Mouse (Mus musculus): ENCODE measurements around the gene Rab6a. TPM values are rescaled to one million over a fixed set of nuclear protein-coding genes. Genes with fewer than 3 reads are reported as not detected.
"Not testable (repeated sequence)": the region's sequence is repeated elsewhere in the genome, so short reads cannot be mapped to it uniquely, and the experiment has no call there.

Rab6a gene
- polyA plus RNA-seq (2014; fragmentation: Nextera tagmentation; extraction: Ambion mirVana): 321 and 383 TPM in 2 replicates

DNA sequence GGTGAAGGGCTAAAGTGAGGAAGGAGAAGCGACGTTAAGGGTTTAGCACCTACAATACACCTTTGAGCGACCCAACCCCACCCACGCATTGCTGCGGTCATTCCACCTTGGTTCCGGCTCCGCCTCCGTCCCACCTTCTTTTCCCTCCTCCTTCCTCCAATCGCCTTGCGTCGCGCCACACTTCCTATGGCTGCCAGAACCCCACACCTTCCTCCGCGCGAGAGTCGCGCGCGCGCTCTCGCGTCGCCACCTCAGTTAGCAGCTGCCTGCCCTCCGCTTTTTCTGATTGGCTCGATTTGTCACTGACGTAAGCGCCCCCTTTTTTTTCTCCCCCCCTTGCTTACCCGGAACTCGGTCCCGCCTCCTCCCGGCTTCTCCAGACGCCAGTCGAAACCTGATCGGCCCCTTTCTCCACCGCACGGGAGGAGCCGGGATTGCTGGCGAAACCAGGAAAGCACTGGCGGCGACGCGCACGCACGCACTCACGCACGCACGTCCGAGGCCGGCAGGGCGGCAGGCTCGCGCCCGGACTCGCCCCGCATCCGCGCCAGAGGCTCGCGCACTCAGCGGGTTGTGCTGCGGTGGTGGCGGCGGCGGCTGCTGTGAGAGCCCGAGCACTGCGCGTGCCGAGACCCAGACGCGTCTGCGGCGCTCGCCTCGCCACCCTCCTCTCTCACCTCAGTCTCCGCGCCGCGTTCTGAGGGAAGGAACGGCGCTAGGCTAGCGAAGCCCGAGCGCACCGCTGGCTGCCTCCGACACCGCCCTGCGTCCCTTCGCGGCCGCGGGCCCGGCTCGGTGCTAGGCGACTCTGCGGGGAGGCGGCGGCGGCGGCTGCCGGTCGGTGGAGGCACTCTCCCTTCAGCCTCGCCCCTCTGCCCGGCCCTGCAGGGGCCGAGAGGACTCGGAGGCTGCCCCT is at the start of gene Rab6a:
TSS of gene Rab6a (plus strand) at position 197 of the 916 bp plus-strand sequence.
- no peaks in the 10 kb centered on the region for H3K27me3 ChIP-seq (ENCODE audit: control insufficient read depth, insufficient read depth, low read length)
- H3K4me1 ChIP-seq (replicated peaks; ENCODE audit: control insufficient read depth, insufficient read depth, low read length): peaks cover 23% of the 10 kb centered on the region
- H3K4me2 ChIP-seq (replicated peaks): peak within 1 kb of the TSS; percentile 71
- ATAC-seq (ENCODE audit: low FRiP score) (peak; percentile 97), DNase-seq (ENCODE audit: low spot score) (peak; percentile 98)
- H3K9me3 ChIP-seq (ENCODE audit: control insufficient read depth, low read length): no peaks in the 10 kb centered on the region
- under 1% methylated on average over 85 of the region's 105 CpGs for WGBS
- H3K9ac ChIP-seq: peak within 1 kb of the TSS; percentile 99
- peak within 1 kb of the TSS; percentile 91 for H3K4me3 ChIP-seq (replicated peaks; ENCODE audit: low read length)
- H3K36me3 ChIP-seq (replicated peaks; ENCODE audit: control insufficient read depth, insufficient read depth): no peaks in the 10 kb centered on the region
- peak within 1 kb of the TSS; percentile 99 for H3K27ac ChIP-seq

DNA sequence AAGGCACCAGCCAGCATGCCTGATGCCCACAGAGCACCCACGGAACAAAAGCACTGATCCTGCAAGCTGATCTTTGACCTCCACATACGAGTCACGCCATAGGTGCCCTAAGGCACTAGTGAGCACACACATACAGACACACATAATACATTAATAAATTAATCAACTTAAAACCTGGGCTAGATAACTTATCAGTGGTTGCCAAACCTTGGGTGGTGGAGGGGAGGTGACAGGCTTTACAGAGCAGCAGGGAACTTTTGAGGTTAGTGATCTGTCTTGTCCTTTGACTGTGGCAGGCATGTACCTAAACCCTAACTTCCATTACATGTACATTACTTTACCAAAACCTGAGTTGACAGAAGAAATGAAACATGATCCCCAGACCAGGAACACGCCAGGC is 47.9 kb upstream of the Rab6a start:
- 88% methylated on average over 4 of the region's 4 CpGs for WGBS
- H3K9ac ChIP-seq: no peak overlapping the region
- H3K36me3 ChIP-seq (replicated peaks; ENCODE audit: control insufficient read depth, insufficient read depth): peaks cover 6% of the 10 kb centered on the region; the same call in 1 of the 2 replicates
- DNase-seq (ENCODE audit: low spot score) (no peak), ATAC-seq (ENCODE audit: low FRiP score) (no peak)
- H3K4me2 ChIP-seq (replicated peaks): no peak overlapping the region
- H3K4me1 ChIP-seq (replicated peaks; ENCODE audit: control insufficient read depth, insufficient read depth, low read length): peaks cover 18% of the 10 kb centered on the region
- no peaks in the 10 kb centered on the region for H3K9me3 ChIP-seq (ENCODE audit: control insufficient read depth, low read length)
- H3K27ac ChIP-seq: no peak overlapping the region
- H3K27me3 ChIP-seq (ENCODE audit: control insufficient read depth, insufficient read depth, low read length): no peaks in the 10 kb centered on the region
- no peak overlapping the region for H3K4me3 ChIP-seq (replicated peaks; ENCODE audit: low read length)

DNA sequence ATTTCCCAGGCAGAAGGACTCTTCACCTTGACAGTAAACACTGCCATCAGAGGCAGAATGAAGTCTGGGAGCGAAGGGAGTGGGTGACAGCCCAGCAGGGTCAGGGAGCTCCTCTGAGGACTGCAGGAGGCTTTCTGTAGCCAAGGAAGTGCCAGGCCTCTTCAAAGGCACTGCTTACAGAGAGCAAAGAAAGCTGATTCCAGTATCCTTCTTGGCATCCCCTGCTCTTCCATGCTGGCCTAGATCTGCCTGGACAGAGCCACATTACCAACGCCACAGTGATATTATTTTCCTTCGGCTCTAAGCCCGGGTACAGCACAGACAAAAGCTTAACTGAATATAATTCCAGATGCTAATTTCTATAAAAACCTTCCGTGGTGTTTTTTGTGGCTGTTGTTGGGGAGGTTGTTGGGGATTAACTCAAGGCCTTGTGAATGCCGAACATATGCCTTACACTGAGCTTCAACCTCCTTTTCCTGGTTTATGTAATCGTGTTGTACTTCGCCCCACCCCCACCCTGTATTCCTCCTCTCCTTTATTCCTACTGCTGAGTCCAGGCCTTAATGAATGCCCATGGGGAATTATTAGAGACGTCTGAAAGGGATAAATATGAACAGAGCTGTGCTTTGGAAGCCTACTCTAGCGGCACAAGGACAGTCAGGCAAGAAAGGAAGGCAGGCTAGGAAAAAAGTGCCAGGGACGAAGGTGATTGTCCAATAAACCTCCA is 45.2 kb upstream of the Rab6a start:
- no peak overlapping the region for H3K4me3 ChIP-seq (replicated peaks; ENCODE audit: low read length)
- no peaks in the 10 kb centered on the region for H3K27me3 ChIP-seq (ENCODE audit: control insufficient read depth, insufficient read depth, low read length)
- peaks cover 11% of the 10 kb centered on the region; the same call in 1 of the 2 replicates for H3K36me3 ChIP-seq (replicated peaks; ENCODE audit: control insufficient read depth, insufficient read depth)
- H3K9me3 ChIP-seq (ENCODE audit: control insufficient read depth, low read length): no peaks in the 10 kb centered on the region
- no peak overlapping the region; the same call in 1 of the 2 replicates for H3K9ac ChIP-seq
- no peak for ATAC-seq (ENCODE audit: low FRiP score)
- H3K27ac ChIP-seq: peak overlapping the region; percentile 58
- WGBS: 56% methylated on average over 11 of the region's 11 CpGs
- DNase-seq (ENCODE audit: low spot score): no peak
- H3K4me1 ChIP-seq (replicated peaks; ENCODE audit: control insufficient read depth, insufficient read depth, low read length): peaks cover 8% of the 10 kb centered on the region; the same call in 1 of the 2 replicates
- H3K4me2 ChIP-seq (replicated peaks): no peak overlapping the region

DNA sequence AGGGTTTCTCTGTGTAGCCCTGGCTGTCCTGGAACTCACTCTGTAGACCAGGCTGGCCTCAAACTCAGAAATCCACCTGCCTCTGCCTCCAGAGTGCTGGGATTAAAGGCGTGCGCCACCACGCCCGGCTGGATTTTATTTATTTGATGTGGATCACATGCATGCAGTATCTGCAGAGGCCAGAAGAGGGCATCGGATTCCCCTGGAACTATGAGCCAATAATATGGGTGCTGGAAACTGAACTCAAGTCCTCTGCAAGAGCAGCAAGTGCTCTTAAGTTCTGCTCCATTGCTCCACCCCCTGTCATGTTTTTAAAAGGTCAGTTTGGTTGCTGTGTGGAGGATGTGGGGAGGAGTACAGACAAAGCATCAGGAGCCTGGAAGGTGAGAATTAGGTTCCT is 40.0 kb upstream of the Rab6a start:
- not testable (repeated sequence) for ATAC-seq (ENCODE audit: low FRiP score); DNase-seq (ENCODE audit: low spot score); H3K27ac ChIP-seq; H3K9me3 ChIP-seq (ENCODE audit: control insufficient read depth, low read length); H3K4me2 ChIP-seq (replicated peaks); H3K4me1 ChIP-seq (replicated peaks; ENCODE audit: control insufficient read depth, insufficient read depth, low read length); H3K4me3 ChIP-seq (replicated peaks; ENCODE audit: low read length); H3K27me3 ChIP-seq (ENCODE audit: control insufficient read depth, insufficient read depth, low read length); H3K9ac ChIP-seq; H3K36me3 ChIP-seq (replicated peaks; ENCODE audit: control insufficient read depth, insufficient read depth)
- WGBS: 73% methylated on average over 5 of the region's 5 CpGs

DNA sequence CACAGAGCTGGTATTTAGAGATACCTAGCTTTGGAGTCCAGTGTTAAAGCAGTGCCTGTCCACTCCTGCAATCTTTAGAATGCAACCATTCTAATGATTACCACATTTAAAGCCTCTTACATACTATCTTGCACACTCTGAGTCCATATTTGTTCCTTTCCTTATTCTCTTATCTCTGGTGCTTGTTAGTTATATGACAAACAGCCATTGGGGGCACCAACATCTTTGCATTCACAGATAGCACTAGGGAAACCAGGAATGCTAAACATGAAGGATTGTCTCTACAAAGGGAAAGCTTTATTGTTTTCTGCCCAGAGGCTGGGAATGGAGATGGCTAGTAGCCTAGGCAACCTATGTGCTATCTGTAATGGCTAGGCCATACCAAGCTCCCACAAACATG is 37.3 kb upstream of the Rab6a start:
- no peak overlapping the region for H3K27ac ChIP-seq
- no peak for DNase-seq (ENCODE audit: low spot score)
- H3K36me3 ChIP-seq (replicated peaks; ENCODE audit: control insufficient read depth, insufficient read depth): peaks cover 10% of the 10 kb centered on the region; the same call in 1 of the 2 replicates
- H3K4me1 ChIP-seq (replicated peaks; ENCODE audit: control insufficient read depth, insufficient read depth, low read length): no peaks in the 10 kb centered on the region
- no peak overlapping the region for H3K4me3 ChIP-seq (replicated peaks; ENCODE audit: low read length)
- H3K9me3 ChIP-seq (ENCODE audit: control insufficient read depth, low read length): no peaks in the 10 kb centered on the region
- no peak overlapping the region for H3K4me2 ChIP-seq (replicated peaks)
- H3K27me3 ChIP-seq (ENCODE audit: control insufficient read depth, insufficient read depth, low read length): no peaks in the 10 kb centered on the region
- no peak overlapping the region for H3K9ac ChIP-seq
- no peak for ATAC-seq (ENCODE audit: low FRiP score)

DNA sequence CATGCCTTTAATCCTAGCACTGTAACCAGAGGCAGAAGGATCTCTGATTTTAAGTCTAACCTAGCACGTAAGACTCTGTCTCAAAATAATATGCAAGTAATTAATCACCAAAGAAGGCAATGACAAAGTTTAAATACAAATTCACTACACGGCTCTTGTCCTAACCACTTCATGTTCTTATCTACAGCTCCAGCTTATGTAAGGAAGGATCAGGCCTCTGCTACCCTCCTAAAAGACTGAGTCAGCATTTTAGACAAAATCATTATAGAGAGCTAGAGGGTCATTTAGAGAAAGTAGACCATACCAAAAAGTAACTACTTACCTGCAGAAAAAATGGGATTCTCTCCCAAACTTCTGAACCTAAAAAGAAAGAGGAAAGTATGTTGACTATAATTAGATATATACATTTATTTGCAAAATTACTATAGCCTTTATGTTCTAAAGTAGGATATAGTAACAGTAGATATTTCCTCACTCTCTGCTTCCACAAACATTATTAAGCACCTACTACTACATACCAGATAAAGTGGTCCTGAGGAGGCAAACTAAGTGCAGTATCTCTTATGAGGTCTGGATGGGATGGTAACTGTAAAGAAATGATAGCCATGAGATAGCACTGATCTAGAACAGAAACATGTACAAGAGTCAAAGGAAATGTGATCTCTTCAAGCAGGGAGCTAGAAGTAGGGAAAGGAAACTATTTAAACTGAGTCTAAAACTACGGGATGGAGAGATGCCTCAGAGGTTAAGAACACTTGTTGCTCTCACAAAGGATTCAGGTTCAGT is 36.1 kb upstream of the Rab6a start:
- Histone ChIP-seq H3K9ac (no peak overlapping the region), H3K27me3 (ENCODE audit: control insufficient read depth, insufficient read depth, low read length) (no peaks in the 10 kb centered on the region), H3K36me3 (replicated peaks; ENCODE audit: control insufficient read depth, insufficient read depth) (peaks cover 10% of the 10 kb centered on the region; the same call in 1 of the 2 replicates), H3K4me1 (replicated peaks; ENCODE audit: control insufficient read depth, insufficient read depth, low read length) (no peaks in the 10 kb centered on the region), H3K9me3 (ENCODE audit: control insufficient read depth, low read length) (no peaks in the 10 kb centered on the region), H3K27ac (no peak overlapping the region), H3K4me2 (replicated peaks) (no peak overlapping the region), H3K4me3 (replicated peaks; ENCODE audit: low read length) (no peak overlapping the region)
- ATAC-seq (ENCODE audit: low FRiP score) (no peak), DNase-seq (ENCODE audit: low spot score) (no peak)
- 90% methylated on average over 3 of the region's 3 CpGs for WGBS

DNA sequence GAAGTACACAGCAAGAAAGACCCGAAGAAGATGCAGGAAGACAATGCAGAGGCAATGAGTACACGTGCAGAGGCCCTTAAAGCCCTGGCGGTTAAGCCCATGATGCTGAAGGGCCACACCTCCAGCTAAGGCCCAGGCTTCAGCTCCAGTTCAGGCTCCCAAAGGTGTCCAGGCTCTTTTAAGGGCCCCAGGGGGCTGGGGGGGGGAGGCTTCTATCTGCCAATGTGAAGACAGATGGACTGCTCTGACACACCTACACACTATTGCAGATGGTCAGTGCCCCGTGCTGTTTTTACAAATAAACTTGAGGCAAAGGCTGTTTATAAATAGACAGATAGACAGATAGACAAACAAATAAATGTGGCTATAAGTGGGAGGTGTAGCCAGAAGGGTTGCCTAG is 35.1 kb upstream of the Rab6a start:
- DNase-seq (ENCODE audit: low spot score) (no peak), ATAC-seq (ENCODE audit: low FRiP score) (no peak)
- Histone ChIP-seq H3K27me3 (ENCODE audit: control insufficient read depth, insufficient read depth, low read length) (no peaks in the 10 kb centered on the region), H3K27ac (no peak overlapping the region), H3K9me3 (ENCODE audit: control insufficient read depth, low read length) (no peaks in the 10 kb centered on the region), H3K4me3 (replicated peaks; ENCODE audit: low read length) (no peak overlapping the region), H3K4me2 (replicated peaks) (no peak overlapping the region), H3K4me1 (replicated peaks; ENCODE audit: control insufficient read depth, insufficient read depth, low read length) (no peaks in the 10 kb centered on the region), H3K9ac (no peak overlapping the region), H3K36me3 (replicated peaks; ENCODE audit: control insufficient read depth, insufficient read depth) (peaks cover 10% of the 10 kb centered on the region; the same call in 1 of the 2 replicates)
- WGBS: 87% methylated on average over 4 of the region's 4 CpGs

DNA sequence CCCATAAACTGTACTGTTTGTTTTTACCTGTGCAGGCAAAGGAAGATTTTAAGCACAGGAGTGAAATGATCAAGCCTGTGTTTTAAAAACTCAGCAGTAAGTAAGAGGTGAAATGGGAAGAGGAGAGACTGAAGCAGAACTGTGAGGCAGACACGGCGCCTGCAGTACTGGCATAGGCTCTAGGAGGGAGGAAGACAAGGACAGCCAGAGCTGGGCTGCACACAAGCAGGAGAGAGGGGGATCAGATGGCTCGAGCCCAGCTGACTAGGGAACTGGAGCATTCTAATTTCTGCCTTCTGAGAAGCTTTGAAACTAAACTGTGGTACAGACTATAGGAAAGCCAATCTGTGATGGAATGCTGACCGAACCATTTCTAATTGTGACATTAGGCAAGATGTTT is 34.5 kb upstream of the Rab6a start:
- Histone ChIP-seq H3K4me2 (replicated peaks) (no peak overlapping the region), H3K9ac (no peak overlapping the region), H3K27ac (no peak overlapping the region), H3K27me3 (ENCODE audit: control insufficient read depth, insufficient read depth, low read length) (no peaks in the 10 kb centered on the region), H3K4me3 (replicated peaks; ENCODE audit: low read length) (no peak overlapping the region), H3K4me1 (replicated peaks; ENCODE audit: control insufficient read depth, insufficient read depth, low read length) (no peaks in the 10 kb centered on the region), H3K9me3 (ENCODE audit: control insufficient read depth, low read length) (no peaks in the 10 kb centered on the region), H3K36me3 (replicated peaks; ENCODE audit: control insufficient read depth, insufficient read depth) (peaks cover 10% of the 10 kb centered on the region; the same call in 1 of the 2 replicates)
- no peak for DNase-seq (ENCODE audit: low spot score)
- ATAC-seq (ENCODE audit: low FRiP score): no peak
- 79% methylated on average over 4 of the region's 4 CpGs for WGBS

Data from hindbrain, embryonic 14.5 days (tissue).